Mouse (Mus musculus): ENCODE results near the gene Plaa. TPM values are rescaled to one million over a fixed set of nuclear protein-coding genes. Genes with fewer than 3 reads are reported as not detected.

Plaa gene
- polyA plus RNA-seq, 1 experiment from 2014 or later, result 77.1 TPM

DNA sequence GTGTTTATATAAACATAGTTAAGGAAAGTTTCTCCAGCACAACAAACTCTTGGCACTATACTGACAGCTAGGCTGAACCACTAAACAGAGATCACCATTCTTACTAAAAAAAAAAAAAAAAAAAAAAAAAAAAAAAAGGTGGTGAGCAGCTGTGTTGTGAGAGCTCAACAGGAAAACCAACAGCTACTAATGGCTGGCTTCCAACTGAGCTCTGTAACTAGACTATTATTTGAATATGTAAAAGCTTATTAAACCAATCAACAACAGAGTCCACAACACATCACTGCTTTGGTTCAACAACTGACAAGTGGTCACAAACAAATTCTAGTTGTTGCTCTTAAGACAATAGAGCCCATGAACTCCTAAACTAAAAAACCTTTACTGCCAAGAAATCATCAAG lies 69.8 kb downstream of the Plaa start:
- no peak overlapping the region for H3K4me3 ChIP-seq (ENCODE audit: low read depth, low read length)
- H3K27me3 ChIP-seq (replicated peaks; ENCODE audit: control insufficient read depth, insufficient read depth, low read length), result no peaks in the 10 kb centered on the region
- H3K9ac ChIP-seq (ENCODE audit: low read depth, low read length), result no peak overlapping the region
- no peak overlapping the region for H3K4me2 ChIP-seq
- H3K36me3 ChIP-seq (ENCODE audit: control insufficient read depth, insufficient read depth, low read length), result no peaks in the 10 kb centered on the region
- no peaks in the 10 kb centered on the region for H3K9me3 ChIP-seq (ENCODE audit: control insufficient read depth, low read length)
- ATAC-seq (replicated peaks; ENCODE audit: low FRiP score), result no peak
- H3K27ac ChIP-seq (ENCODE audit: low read depth, low read length), result no peak overlapping the region
- H3K4me1 ChIP-seq (replicated peaks; ENCODE audit: control insufficient read depth, insufficient read depth, low read length), result no peaks in the 10 kb centered on the region
- no peak for DNase-seq (ENCODE audit: low spot score)

- H3K27ac ChIP-seq (ENCODE audit: low read depth, low read length), result no peak overlapping the region
- no peaks in the 10 kb centered on the region for H3K9me3 ChIP-seq (ENCODE audit: control insufficient read depth, low read length)
- no peaks in the 10 kb centered on the region for H3K4me1 ChIP-seq (replicated peaks; ENCODE audit: control insufficient read depth, insufficient read depth, low read length)
- ATAC-seq (replicated peaks; ENCODE audit: low FRiP score), result no peak
- no peaks in the 10 kb centered on the region for H3K36me3 ChIP-seq (ENCODE audit: control insufficient read depth, insufficient read depth, low read length)
- H3K4me2 ChIP-seq, result no peak overlapping the region
- H3K27me3 ChIP-seq (replicated peaks; ENCODE audit: control insufficient read depth, insufficient read depth, low read length), result no peaks in the 10 kb centered on the region
- WGBS, result 83% methylated on average over 1 of the region's 1 CpGs
- H3K4me3 ChIP-seq (ENCODE audit: low read depth, low read length), result no peak overlapping the region
- no peak for DNase-seq (ENCODE audit: low spot score)
- no peak overlapping the region for H3K9ac ChIP-seq (ENCODE audit: low read depth, low read length)
Measured at GRCm38 (mm10) chr4:94529448-94529847, 73.6 kb downstream of the Plaa start.

GRCm38 (mm10) chr4:94523321-94523720 lies 79.7 kb downstream of the Plaa start:
- Histone ChIP-seq H3K4me2 (no peak overlapping the region), H3K27me3 (replicated peaks; ENCODE audit: control insufficient read depth, insufficient read depth, low read length) (no peaks in the 10 kb centered on the region), H3K9ac (ENCODE audit: low read depth, low read length) (no peak overlapping the region), H3K4me3 (ENCODE audit: low read depth, low read length) (no peak overlapping the region), H3K9me3 (ENCODE audit: control insufficient read depth, low read length) (no peaks in the 10 kb centered on the region), H3K36me3 (ENCODE audit: control insufficient read depth, insufficient read depth, low read length) (no peaks in the 10 kb centered on the region), H3K4me1 (replicated peaks; ENCODE audit: control insufficient read depth, insufficient read depth, low read length) (no peaks in the 10 kb centered on the region), H3K27ac (ENCODE audit: low read depth, low read length) (no peak overlapping the region)
- DNase-seq (ENCODE audit: low spot score) (no peak), ATAC-seq (replicated peaks; ENCODE audit: low FRiP score) (no peak)

- no peaks in the 10 kb centered on the region for H3K27me3 ChIP-seq (replicated peaks; ENCODE audit: control insufficient read depth, insufficient read depth, low read length)
- H3K4me2 ChIP-seq, result no peak overlapping the region
- 71% methylated on average over 4 of the region's 4 CpGs for WGBS
- DNase-seq (ENCODE audit: low spot score), result no peak
- no peak for ATAC-seq (replicated peaks; ENCODE audit: low FRiP score)
- no peak overlapping the region for H3K4me3 ChIP-seq (ENCODE audit: low read depth, low read length)
- no peak overlapping the region for H3K27ac ChIP-seq (ENCODE audit: low read depth, low read length)
- peaks cover 1% of the 10 kb centered on the region; the same call in 1 of the 2 replicates for H3K36me3 ChIP-seq (ENCODE audit: control insufficient read depth, insufficient read depth, low read length)
- H3K9ac ChIP-seq (ENCODE audit: low read depth, low read length), result no peak overlapping the region
- no peaks in the 10 kb centered on the region for H3K9me3 ChIP-seq (ENCODE audit: control insufficient read depth, low read length)
- no peaks in the 10 kb centered on the region for H3K4me1 ChIP-seq (replicated peaks; ENCODE audit: control insufficient read depth, insufficient read depth, low read length)
Measured at GRCm38 (mm10) chr4:94517631-94518030, 85.4 kb downstream of the Plaa start.

Other genes starting within 250 kb of the Plaa start
- gene Gm10306, start 46.7 kb downstream of the Plaa start, polyA plus RNA-seq (2014; fragmentation: Nextera tagmentation; extraction: Ambion mirVana), result not detected in 2 replicates
- 24.2 TPM in 2 replicates for gene Caap1, start 46.4 kb downstream of the Plaa start, polyA plus RNA-seq (2014; fragmentation: Nextera tagmentation; extraction: Ambion mirVana)
- 14.8 and 15.0 TPM in 2 replicates for gene Ift74, start 11.2 kb upstream of the Plaa start, polyA plus RNA-seq (2014; fragmentation: Nextera tagmentation; extraction: Ambion mirVana)
- 0.13 and 0.30 TPM in 2 replicates for gene Lrrc19, start 46.9 kb upstream of the Plaa start, polyA plus RNA-seq (2014; fragmentation: Nextera tagmentation; extraction: Ambion mirVana)
- 12.2 and 14.6 TPM in 2 replicates for gene Tek, start 136.0 kb upstream of the Plaa start, polyA plus RNA-seq (2014; fragmentation: Nextera tagmentation; extraction: Ambion mirVana)